Mouse (Mus musculus) ovary, postnatal 10 days (tissue): Measurements from ENCODE around the gene Sun5.
A peak's percentile ranks its signal among the peaks of the same experiment; 100 is the strongest.

Source experiments
- DNase-seq: peaks from one replicate; pipeline ENCODE4 v3.0.0; 2022; ENCODE audit warnings: low spot score

The Sun5 gene

GRCm38 (mm10) chr2:153808841-153809240, 62.0 kb downstream of the Sun5 start:
- no peak for DNase-seq

DNA sequence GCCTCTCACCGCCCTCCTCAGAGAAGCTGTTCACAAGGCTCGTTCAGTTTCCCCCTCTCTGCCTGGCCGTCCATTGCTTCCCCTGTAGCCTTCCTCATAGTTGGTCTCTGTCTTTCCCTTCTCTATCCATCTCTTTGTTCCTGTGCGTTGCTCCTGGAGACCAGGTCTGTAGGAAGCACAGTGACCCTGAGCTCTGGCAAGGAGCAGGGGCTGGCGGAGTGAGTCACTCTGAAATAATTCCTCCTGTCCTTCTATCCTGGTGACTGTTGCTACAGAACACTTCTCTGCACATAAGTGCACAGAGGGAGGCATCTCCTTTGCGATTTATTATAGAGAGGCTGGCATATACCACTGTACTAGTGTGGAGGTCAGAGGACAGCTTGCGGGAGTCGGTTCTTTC, 62.7 kb downstream of the Sun5 start:
- DNase-seq = no peak

DNA sequence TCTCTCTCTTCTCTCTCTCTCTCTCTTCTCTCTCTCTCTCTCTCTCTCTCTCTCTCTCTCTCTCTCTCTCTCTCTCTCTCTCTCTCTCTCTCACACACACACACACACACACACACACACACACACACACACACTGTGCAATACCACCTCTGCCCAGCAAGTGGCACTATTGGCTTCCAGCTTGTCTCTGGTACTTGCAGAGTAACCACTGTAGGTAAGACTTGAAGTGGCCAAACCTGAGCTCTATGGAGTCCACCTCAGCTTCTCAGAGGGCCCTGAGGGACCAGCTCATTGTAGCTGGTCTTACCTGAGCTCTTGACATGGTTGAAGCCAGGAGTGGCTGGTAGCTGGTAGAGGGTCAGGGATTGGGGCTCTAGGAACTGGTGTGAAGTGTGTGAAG, 63.4 kb downstream of the Sun5 start:
- peak; percentile 22 for DNase-seq
